Mouse (Mus musculus) neural tube, embryonic 13.5 days (tissue): Measurements from ENCODE around the gene Thap4. TPM values are rescaled to one million over a fixed set of nuclear protein-coding genes. Genes with fewer than 3 reads are reported as not detected.

Source experiments
- ATAC-seq: fragments of 200-750 bp; cut with Nextera tagmentation; 2 replicates; pipeline ENCODE4 v1.8.0; 2017; ENCODE audit warnings: low read depth, mild to moderate bottlenecking, moderate TSS enrichment, moderate library complexity
- H3K27ac ChIP-seq: fragments of 300-500 bp; sonication (generic); replicated peaks from 2 replicates; pipeline ENCODE4 v1.5.1; 2015; ENCODE audit warnings: moderate library complexity, mild to moderate bottlenecking, inconsistent platforms
- H3K27me3 ChIP-seq: fragments of 300-500 bp; sonication (generic); 2 replicates; pipeline ENCODE4 v1.6.1; 2015; ENCODE audit warnings: mild to moderate bottlenecking, inconsistent platforms
- H3K36me3 ChIP-seq: fragments of 300-500 bp; sonication (generic); 2 replicates; pipeline ENCODE4 v1.6.1; 2015; ENCODE audit warnings: mild to moderate bottlenecking, inconsistent platforms
- H3K4me1 ChIP-seq: fragments of 300-500 bp; sonication (generic); replicated peaks from 2 replicates; pipeline ENCODE4 v1.6.1; 2015; ENCODE audit warnings: inconsistent platforms
- H3K4me2 ChIP-seq: fragments of 300-500 bp; sonication (generic); 2 replicates; pipeline ENCODE4 v1.6.1; 2015; ENCODE audit warnings: inconsistent platforms, mild to moderate bottlenecking, moderate library complexity
- H3K4me3 ChIP-seq: fragments of 300-500 bp; sonication (generic); 2 replicates; pipeline ENCODE4 v1.5.1; 2015; ENCODE audit warnings: mild to moderate bottlenecking, inconsistent platforms
- H3K9ac ChIP-seq: fragments of 300-500 bp; sonication (generic); 2 replicates; pipeline ENCODE4 v1.6.1; 2015; ENCODE audit warnings: moderate library complexity, mild to moderate bottlenecking, inconsistent platforms
- H3K9me3 ChIP-seq: fragments of 300-500 bp; sonication (generic); 2 replicates; pipeline ENCODE4 v1.6.1; 2016; ENCODE audit warnings: inconsistent platforms
- WGBS: fragments of 180-500 bp; shearing (Covaris S2); methylation state at CpG from one replicate; pipeline ENCODE4 v1.1.7; 2015; 5-methylcytosine and 5-hydroxymethylcytosine counted together
- polyA plus RNA-seq: library from polyadenylated mRNA; unstranded; fragments of >200 nt; fragmentation: Nextera tagmentation; extraction: Ambion mirVana; gene quantifications from 2 replicates; pipeline ENCODE4 v1.2.1, GENCODE M21; 2015

The Thap4 gene
- polyA plus RNA-seq, 1 experiment from 2014 or later, result 40.7 TPM

GRCm38 (mm10) chr1:93654798-93655197, 99.9 kb downstream of the Thap4 start:
- Histone ChIP-seq H3K4me2 (no peak overlapping the region), H3K4me1 (no peaks in the 10 kb centered on the region), H3K4me3 (no peak overlapping the region), H3K27me3 (no peaks in the 10 kb centered on the region), H3K9ac (no peak overlapping the region), H3K9me3 (no peaks in the 10 kb centered on the region; the same call in 1 of the 2 replicates), H3K36me3 (no peaks in the 10 kb centered on the region), H3K27ac (no peak overlapping the region)
- 78% methylated on average over 2 of the region's 2 CpGs for WGBS
- no peak for ATAC-seq

GRCm38 (mm10) chr1:93654275-93654674, 100.4 kb downstream of the Thap4 start:
- Histone ChIP-seq H3K4me1 (no peaks in the 10 kb centered on the region), H3K4me3 (no peak overlapping the region), H3K4me2 (no peak overlapping the region), H3K27ac (no peak overlapping the region), H3K36me3 (no peaks in the 10 kb centered on the region), H3K27me3 (no peaks in the 10 kb centered on the region), H3K9me3 (no peaks in the 10 kb centered on the region; the same call in 1 of the 2 replicates), H3K9ac (no peak overlapping the region)
- WGBS, result 60% methylated on average over 2 of the region's 2 CpGs
- no peak for ATAC-seq

Other genes with a start within 250 kb of the Thap4 start
- 6.3 and 6.5 TPM in 2 replicates for gene Farp2, start 242.8 kb downstream of the Thap4 start, polyA plus RNA-seq
- 305 and 310 TPM in 2 replicates for gene Stk25, start 96.2 kb downstream of the Thap4 start, polyA plus RNA-seq
- 58.2 and 62.0 TPM in 2 replicates for gene Bok, start 69.2 kb downstream of the Thap4 start, polyA plus RNA-seq
- gene Atg4b, start 3.4 kb downstream of the Thap4 start, polyA plus RNA-seq, result 102 and 104 TPM in 2 replicates
- 155 and 158 TPM in 2 replicates for gene Dtymk, start 47.1 kb upstream of the Thap4 start, polyA plus RNA-seq
- gene Ing5, start 49.1 kb upstream of the Thap4 start, polyA plus RNA-seq, result 9.0 and 9.7 TPM in 2 replicates
- gene D2hgdh, start 70.0 kb upstream of the Thap4 start, polyA plus RNA-seq, result 18.4 and 18.9 TPM in 2 replicates
- not detected in 2 replicates for gene Gal3st2, start 106.4 kb upstream of the Thap4 start, polyA plus RNA-seq
- gene Gal3st2b, start 163.4 kb upstream of the Thap4 start, polyA plus RNA-seq, result not detected in 2 replicates
- not detected in 2 replicates for gene Gal3st2c, start 235.6 kb upstream of the Thap4 start, polyA plus RNA-seq